Mouse (Mus musculus): ENCODE measurements around the gene Dmrt3. TPM values are rescaled to one million over a fixed set of nuclear protein-coding genes. Genes with fewer than 3 reads are reported as not detected.

Gene Dmrt3
- total RNA-seq, 1 experiment from 2014 or later: 0.35 TPM

GRCm38 (mm10) chr19:25670571-25671285 is 60.6 kb downstream of the Dmrt3 start:
- no peak for ATAC-seq (ENCODE audit: extremely low read depth, insufficient number of reproducible peaks, low FRiP score, poor library complexity, severe bottlenecking)

- ATAC-seq (ENCODE audit: extremely low read depth, insufficient number of reproducible peaks, low FRiP score, poor library complexity, severe bottlenecking): no peak
Measured at GRCm38 (mm10) chr19:25671681-25672080, 61.6 kb downstream of the Dmrt3 start.

- ATAC-seq (ENCODE audit: extremely low read depth, insufficient number of reproducible peaks, low FRiP score, poor library complexity, severe bottlenecking): no peak
Measured at GRCm38 (mm10) chr19:25672101-25672950, 62.2 kb downstream of the Dmrt3 start, which contains the start of gene Dmrt2. Gene Dmrt2 (plus strand): TSS chr19:25672411.

Other genes starting within 250 kb of the Dmrt3 start
- not detected in 2 replicates for gene Dmrt1, start 104.7 kb upstream of the Dmrt3 start, total RNA-seq (2017)
- gene Dmrt2, start 62.1 kb downstream of the Dmrt3 start, total RNA-seq (2017): 0.25 TPM in 1 of 2 replicates, not detected in the other

Data from neutrophil, adult 5-6 weeks (primary cell).